Comparison of ENCODE assay signal across 26 mouse cellular contexts in the genomic region with DNA sequence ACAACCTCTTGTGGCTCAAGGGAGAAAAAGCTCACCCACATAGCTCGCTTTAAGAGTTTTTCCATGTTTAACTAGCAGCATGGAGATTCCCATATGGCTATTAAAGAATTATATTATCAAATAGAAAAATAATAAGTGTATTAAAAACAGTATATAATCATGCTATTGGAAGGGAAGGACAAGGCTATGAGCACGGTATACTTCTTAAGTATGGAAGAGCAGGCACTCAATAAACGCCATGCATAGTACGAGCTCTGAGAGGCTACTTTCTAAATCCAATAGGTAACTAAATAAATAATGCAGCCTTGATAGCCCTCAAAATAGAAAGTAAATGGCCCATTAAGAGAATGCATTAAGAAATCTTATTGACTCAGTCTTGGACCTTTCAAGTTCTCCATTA.
"Had no signal": no experiment of that assay in that cellular context is flagged by ENCODE, and none has a peak within 500 bp of the region (broad histone marks: within the 10 kb centered on the region; RNA-seq: fewer than 3 reads in every experiment).

No protein-coding gene starts in this region.

- ATAC-seq: forebrain, postnatal 0 days; hindbrain, postnatal 0 days; intestine, embryonic 15.5 days; intestine, postnatal 0 days; liver, postnatal 0 days had no signal

- H3K4me1 ChIP-seq: heart, embryonic 10.5 days; heart, embryonic 12.5 days; hindbrain, embryonic 13.5 days; hindbrain, embryonic 15.5 days; intestine, embryonic 15.5 days; limb, embryonic 15.5 days; liver, embryonic 13.5 days; liver, embryonic 15.5 days had no signal

- DNase-seq: forebrain, postnatal 0 days; gastrocnemius, postnatal 14 days; gastrocnemius, postnatal 36 days; heart, adult 11 months; heart, adult 2 months; heart, postnatal 14 days; heart, postnatal 36 days; kidney, adult 18-20 months; kidney, adult 8-10 months; kidney, postnatal 25 days; kidney, postnatal 4 days; left cerebral cortex, postnatal 4 days; liver, embryonic 13.5 days; liver, postnatal 0 days had no signal

- H3K27me3 ChIP-seq: heart, embryonic 12.5 days; hindbrain, embryonic 13.5 days; hindbrain, embryonic 15.5 days; intestine, embryonic 15.5 days; limb, embryonic 15.5 days; liver, embryonic 13.5 days; liver, embryonic 15.5 days had no signal

- H3K36me3 ChIP-seq: heart, embryonic 10.5 days; heart, embryonic 12.5 days; hindbrain, embryonic 13.5 days; hindbrain, embryonic 15.5 days; intestine, embryonic 15.5 days; limb, embryonic 15.5 days; liver, embryonic 13.5 days; liver, embryonic 15.5 days had no signal

- H3K4me3 ChIP-seq: heart, adult 2 months; heart, embryonic 10.5 days; heart, embryonic 12.5 days; hindbrain, embryonic 13.5 days; hindbrain, embryonic 15.5 days; intestine, embryonic 15.5 days; layer of hippocampus, adult 2 months; left cerebral cortex, adult 2 months; limb, embryonic 15.5 days; liver, embryonic 13.5 days; liver, embryonic 15.5 days had no signal

- H3K9ac ChIP-seq: forebrain, postnatal 0 days; heart, embryonic 12.5 days; hindbrain, embryonic 13.5 days; hindbrain, embryonic 15.5 days; intestine, embryonic 15.5 days; limb, embryonic 15.5 days; liver, embryonic 13.5 days; liver, embryonic 15.5 days; liver, postnatal 0 days had no signal

- H3K9me3 ChIP-seq: heart, embryonic 10.5 days; heart, embryonic 12.5 days; hindbrain, embryonic 13.5 days; hindbrain, embryonic 15.5 days; intestine, embryonic 15.5 days; limb, embryonic 15.5 days; liver, embryonic 13.5 days; liver, embryonic 15.5 days had no signal

- H3K27ac ChIP-seq: heart, adult 2 months; heart, embryonic 10.5 days; hindbrain, embryonic 13.5 days; hindbrain, embryonic 15.5 days; hindbrain, postnatal 0 days; intestine, embryonic 15.5 days; kidney, postnatal 0 days; layer of hippocampus, adult 2 months; left cerebral cortex, adult 2 months; limb, embryonic 15.5 days; liver, embryonic 13.5 days; liver, embryonic 15.5 days had no signal

- H3K4me2 ChIP-seq: heart, embryonic 12.5 days; hindbrain, embryonic 13.5 days; hindbrain, embryonic 15.5 days; intestine, embryonic 15.5 days; limb, embryonic 15.5 days; liver, embryonic 13.5 days; liver, embryonic 15.5 days had no signal
